Mouse (Mus musculus) limb, embryonic 14.5 days (tissue): ENCODE results near the gene Gnb1. TPM values are rescaled to one million over a fixed set of nuclear protein-coding genes. Genes with fewer than 3 reads are reported as not detected.
A peak's percentile ranks its signal among the peaks of the same experiment; 100 is the strongest.

ENCODE experiments used
- ATAC-seq: fragments of 200-750 bp; cut with Nextera tagmentation; 2 replicates; pipeline ENCODE4 v1.8.0; 2017; ENCODE audit warnings: low read depth, moderate number of reproducible peaks, moderate TSS enrichment; ENCODE audit not compliant: low FRiP score
- DNase-seq: peaks from one replicate; pipeline ENCODE4 v3.0.0-alpha.2; 2015; ENCODE audit warnings: low spot score
- H3K27ac ChIP-seq: fragments of 300-500 bp; sonication (generic); replicated peaks from 2 replicates; pipeline ENCODE4 v1.5.1; 2014; ENCODE audit warnings: low read depth, mild to moderate bottlenecking, low read length, moderate library complexity, mixed read lengths
- H3K27me3 ChIP-seq: fragments of 300-500 bp; sonication (generic); 2 replicates; pipeline ENCODE4 v1.6.1; 2014; ENCODE audit warnings: low read length, mixed read lengths; ENCODE audit not compliant: control insufficient read depth, insufficient read depth
- H3K36me3 ChIP-seq: fragments of 300-500 bp; sonication (generic); 2 replicates; pipeline ENCODE4 v1.6.1; 2014; ENCODE audit warnings: mild to moderate bottlenecking, low read length, moderate library complexity, mixed read lengths; ENCODE audit not compliant: control insufficient read depth, insufficient read depth
- H3K4me1 ChIP-seq: fragments of 300-500 bp; sonication (generic); 2 replicates; pipeline ENCODE4 v1.6.1; 2014; ENCODE audit warnings: antibody characterized with exemption, low read length, mixed read lengths; ENCODE audit not compliant: control insufficient read depth, insufficient read depth
- H3K4me2 ChIP-seq: fragments of 300-500 bp; sonication (generic); replicated peaks from 2 replicates; pipeline ENCODE4 v1.6.1; 2014; ENCODE audit warnings: low read depth, mild to moderate bottlenecking, low read length, moderate library complexity; ENCODE audit not compliant: severe bottlenecking
- H3K4me3 ChIP-seq: fragments of 300-500 bp; sonication (generic); replicated peaks from 2 replicates; pipeline ENCODE4 v1.5.1; 2014; ENCODE audit warnings: low read length
- H3K9ac ChIP-seq: fragments of 300-500 bp; sonication (generic); 2 replicates; pipeline ENCODE4 v1.6.1; 2014; ENCODE audit warnings: mild to moderate bottlenecking, low read depth, low read length, moderate library complexity; ENCODE audit not compliant: severe bottlenecking
- H3K9me3 ChIP-seq: fragments of 300-500 bp; sonication (generic); 2 replicates; pipeline ENCODE4 v1.6.1; 2016; ENCODE audit warnings: low read length; ENCODE audit not compliant: control insufficient read depth
- POLR2A ChIP-seq: fragments of 200-500 bp; IDR thresholded peaks from 2 replicates; pipeline ENCODE4 v1.8.0; 2012; ENCODE audit warnings: inconsistent platforms, mild to moderate bottlenecking, moderate library complexity, borderline replicate concordance; ENCODE audit not compliant: insufficient read depth, insufficient read length; ENCODE audit errors: extremely low read depth
- WGBS: fragments of 180-500 bp; shearing (Covaris S2); extraction: QIAGEN DNeasy Blood & Tissue Kit; methylation state at CpG from one replicate; pipeline ENCODE4 v1.1.7; 2014; 5-methylcytosine and 5-hydroxymethylcytosine counted together
- polyA plus RNA-seq, 2 experiments: library from polyadenylated mRNA; depleted of rRNA in 1 of 2; stranded (reverse) in 1 of 2; unstranded in 1 of 2; fragments of >200 nt; fragmentation: Nextera tagmentation in 1 of 2; extraction: Ambion mirVana in 1 of 2; gene quantifications; 2 replicates each; pipeline versions ENCODE4 v1.2.1 to v1.2.3; 2012 to 2014

Gnb1 gene
- polyA plus RNA-seq, 2 experiments, result 440 to 511 TPM

DNA sequence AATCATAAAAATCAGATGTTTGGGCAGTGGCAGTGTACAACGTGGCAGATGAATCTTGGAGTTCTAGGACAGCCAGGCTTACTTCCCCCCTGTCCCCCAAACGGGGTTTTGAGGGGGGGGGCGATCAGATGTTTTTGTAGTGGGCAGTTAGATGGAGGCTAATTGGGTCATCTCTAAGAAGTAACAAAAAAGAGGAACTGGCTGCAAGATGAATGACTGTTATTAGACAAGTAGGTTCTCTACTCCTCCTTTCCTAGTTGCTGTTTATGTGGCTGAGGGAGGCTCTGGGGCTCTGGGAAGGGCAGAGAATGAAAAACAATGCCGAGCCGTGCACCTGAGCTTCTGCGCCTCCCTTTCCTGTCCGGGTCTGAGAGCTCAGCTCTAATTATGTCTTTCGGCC is 13.9 kb downstream of the Gnb1 start:
- no peaks in the 10 kb centered on the region for H3K4me1 ChIP-seq
- H3K9ac ChIP-seq, result no peak overlapping the region
- no peak for TF ChIP-seq POLR2A
- no peak for ATAC-seq
- no peak overlapping the region for H3K27ac ChIP-seq
- 65% methylated on average over 8 of the region's 8 CpGs for WGBS
- H3K27me3 ChIP-seq, result no peaks in the 10 kb centered on the region
- no peaks in the 10 kb centered on the region for H3K9me3 ChIP-seq
- H3K4me3 ChIP-seq, result no peak overlapping the region
- no peak overlapping the region for H3K4me2 ChIP-seq
- H3K36me3 ChIP-seq, result 0 out of 2 replicates have a peak, but pooled peaks cover 4% of the 10 kb centered on the region
- DNase-seq, result no peak

DNA sequence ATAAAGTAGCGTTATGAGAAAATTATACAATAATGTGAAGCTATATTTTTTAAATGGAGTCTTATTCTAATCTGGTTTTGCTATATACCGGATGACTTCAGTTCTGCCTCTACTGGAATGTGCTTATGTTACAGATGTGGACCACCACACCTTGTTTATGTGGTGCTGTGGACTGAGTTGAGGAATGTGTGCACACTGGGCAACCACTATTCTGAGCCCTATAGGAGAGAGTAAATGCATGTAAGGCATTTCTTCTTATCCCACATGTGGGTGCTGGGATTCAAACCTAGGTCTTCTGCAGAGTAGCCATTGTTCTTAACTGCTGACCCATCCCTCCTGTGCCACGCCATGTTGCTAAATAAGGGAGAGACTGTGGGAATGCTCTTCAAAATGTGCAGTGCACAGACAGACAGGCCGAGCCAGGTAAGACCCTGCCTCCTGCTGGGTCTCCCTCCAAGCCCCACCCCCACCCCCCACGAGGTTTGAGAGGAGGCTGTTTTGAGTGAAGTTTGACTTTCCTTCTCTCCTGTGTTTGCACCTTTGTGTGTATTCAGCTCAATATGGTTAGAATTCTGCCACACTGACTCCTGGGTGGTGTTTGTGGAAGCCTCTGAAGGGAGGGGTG is 14.6 kb downstream of the Gnb1 start:
- WGBS, result 83% methylated on average over 5 of the region's 5 CpGs
- H3K9me3 ChIP-seq, result no peaks in the 10 kb centered on the region
- no peaks in the 10 kb centered on the region for H3K4me1 ChIP-seq
- ATAC-seq, result no peak
- no peak overlapping the region for H3K4me3 ChIP-seq
- H3K4me2 ChIP-seq, result no peak overlapping the region
- 0 out of 2 replicates have a peak, but pooled peaks cover 4% of the 10 kb centered on the region for H3K36me3 ChIP-seq
- H3K27me3 ChIP-seq, result no peaks in the 10 kb centered on the region
- H3K9ac ChIP-seq, result no peak overlapping the region
- DNase-seq, result no peak
- no peak for TF ChIP-seq POLR2A
- H3K27ac ChIP-seq, result no peak overlapping the region

DNA sequence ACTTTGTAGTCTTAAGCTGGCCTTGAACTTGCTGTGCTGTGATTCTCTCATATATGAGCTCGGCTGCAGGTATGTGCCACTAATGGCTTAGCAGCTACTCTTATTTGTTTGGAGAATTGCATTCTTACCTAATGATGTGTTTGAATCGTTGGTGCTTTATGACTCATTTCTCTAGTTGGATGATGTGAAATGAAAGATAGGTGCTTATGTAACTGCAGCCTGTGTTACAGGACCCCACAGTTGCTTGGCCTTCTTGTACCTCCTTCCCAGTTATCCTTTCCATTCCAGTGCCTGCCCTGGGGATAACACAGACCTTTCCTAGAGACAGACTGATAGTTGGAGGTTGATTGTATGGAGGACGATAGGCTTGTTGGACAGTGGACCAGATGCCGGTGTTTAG is 17.5 kb downstream of the Gnb1 start:
- no peak overlapping the region for H3K27ac ChIP-seq
- WGBS, result 88% methylated on average over 4 of the region's 4 CpGs
- no peak for TF ChIP-seq POLR2A
- H3K4me3 ChIP-seq, result no peak overlapping the region
- DNase-seq, result no peak
- no peaks in the 10 kb centered on the region for H3K27me3 ChIP-seq
- H3K4me2 ChIP-seq, result no peak overlapping the region
- H3K36me3 ChIP-seq, result 0 out of 2 replicates have a peak, but pooled peaks cover 2% of the 10 kb centered on the region
- peaks cover 2% of the 10 kb centered on the region; the same call in 1 of the 2 replicates for H3K4me1 ChIP-seq
- no peaks in the 10 kb centered on the region for H3K9me3 ChIP-seq
- no peak overlapping the region for H3K9ac ChIP-seq
- no peak for ATAC-seq

DNA sequence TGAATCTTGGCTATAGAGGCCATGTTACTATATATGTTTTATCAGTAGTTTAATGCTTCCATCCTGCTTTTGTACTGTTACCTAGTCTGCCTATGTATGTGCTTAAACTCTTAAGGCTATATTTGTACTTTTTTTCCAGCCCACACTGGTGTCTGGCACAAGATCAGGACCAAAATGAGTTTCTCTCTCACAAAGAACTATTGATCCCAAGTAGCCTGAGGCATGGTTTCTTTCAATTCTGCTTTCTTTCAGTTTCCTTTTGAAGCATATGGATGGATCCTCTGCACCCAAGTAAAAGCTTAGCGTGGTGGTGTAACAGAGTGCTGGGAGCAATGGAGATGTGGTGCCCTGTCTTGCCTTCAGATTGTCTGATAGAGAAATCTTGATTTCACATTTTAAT is 19.8 kb downstream of the Gnb1 start:
- H3K4me2 ChIP-seq, result no peak overlapping the region
- peaks cover 2% of the 10 kb centered on the region; the same call in 1 of the 2 replicates for H3K4me1 ChIP-seq
- no peaks in the 10 kb centered on the region for H3K9me3 ChIP-seq
- no peak overlapping the region for H3K4me3 ChIP-seq
- peak; percentile 17 for DNase-seq
- no peak for ATAC-seq
- H3K36me3 ChIP-seq, result 0 out of 2 replicates have a peak, but pooled peaks cover 4% of the 10 kb centered on the region
- no peak for TF ChIP-seq POLR2A
- H3K9ac ChIP-seq, result no peak overlapping the region
- H3K27ac ChIP-seq, result no peak overlapping the region
- no peaks in the 10 kb centered on the region for H3K27me3 ChIP-seq
- 92% methylated on average over 1 of the region's 1 CpGs for WGBS

DNA sequence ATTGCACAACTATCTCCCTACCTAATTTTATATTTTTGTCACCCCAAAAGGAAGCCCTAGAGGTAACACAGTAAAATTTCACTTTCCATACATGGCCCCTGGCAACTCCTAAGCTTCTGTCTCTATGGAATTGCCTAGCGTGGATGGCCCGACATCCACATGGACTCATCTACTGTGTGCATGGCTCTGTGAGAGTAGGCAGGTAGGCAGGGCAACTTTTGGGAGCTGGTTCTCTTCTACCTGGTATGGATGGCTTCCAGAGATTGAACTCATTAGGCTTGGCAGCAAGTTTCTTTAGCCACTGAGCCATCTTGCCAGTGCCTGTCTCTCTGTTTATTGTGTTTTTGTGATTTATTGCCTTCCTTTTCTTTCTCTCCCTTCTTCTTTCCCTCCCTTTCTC is 23.6 kb downstream of the Gnb1 start:
- Histone ChIP-seq H3K9me3 (no peaks in the 10 kb centered on the region), H3K4me2 (no peak overlapping the region), H3K27ac (no peak overlapping the region), H3K4me1 (peaks cover 2% of the 10 kb centered on the region; the same call in 1 of the 2 replicates), H3K36me3 (0 out of 2 replicates have a peak, but pooled peaks cover 7% of the 10 kb centered on the region), H3K4me3 (no peak overlapping the region), H3K27me3 (no peaks in the 10 kb centered on the region), H3K9ac (no peak overlapping the region)
- DNase-seq, result no peak
- ATAC-seq, result no peak
- TF ChIP-seq POLR2A, result no peak
- 86% methylated on average over 2 of the region's 2 CpGs for WGBS

DNA sequence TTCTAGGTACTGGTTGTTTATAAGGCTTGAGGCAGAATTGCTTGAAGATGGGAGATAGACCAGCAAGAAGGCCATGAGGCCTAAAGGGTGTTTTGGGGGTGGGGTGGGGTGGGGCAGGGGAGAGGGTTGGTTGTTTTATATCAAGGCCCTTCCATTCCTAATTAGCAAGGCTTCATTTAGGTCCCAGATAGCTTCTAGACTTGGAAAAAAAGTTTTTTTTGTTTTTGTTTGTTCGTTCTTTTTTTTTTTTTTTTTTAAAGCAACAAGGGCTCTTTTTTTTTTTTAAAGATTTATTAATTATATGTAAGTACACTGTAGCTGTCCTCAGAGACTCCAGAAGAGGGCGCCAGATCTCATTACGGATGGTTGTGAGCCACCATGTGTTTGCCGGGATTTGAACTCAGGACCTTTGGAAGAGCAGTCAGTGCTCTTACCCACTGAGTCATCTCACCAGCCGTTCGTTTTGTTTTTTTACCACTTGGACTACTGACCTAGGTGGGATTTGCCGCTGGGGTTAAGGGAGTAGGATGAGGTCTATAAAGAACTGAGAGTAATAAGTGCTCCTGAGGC is 26.9 kb downstream of the Gnb1 start:
- 82% methylated on average over 7 of the region's 7 CpGs for WGBS
- Histone ChIP-seq H3K36me3 (peaks cover 16% of the 10 kb centered on the region; the same call in 1 of the 2 replicates), H3K4me1 (no peaks in the 10 kb centered on the region), H3K4me3 (no peak overlapping the region), H3K27ac (no peak overlapping the region), H3K4me2 (no peak overlapping the region), H3K27me3 (no peaks in the 10 kb centered on the region), H3K9ac (no peak overlapping the region), H3K9me3 (no peaks in the 10 kb centered on the region)
- ATAC-seq (no peak), DNase-seq (no peak)
- no peak for TF ChIP-seq POLR2A
